Comparison of ENCODE assay signal across 12 mouse cellular contexts in genomic region chr2:32216506-32216905, GRCm38 (mm10).
"Had no signal": no experiment of that assay in that cellular context is flagged by ENCODE, and none has a peak within 500 bp of the region (broad histone marks: within the 10 kb centered on the region; RNA-seq: fewer than 3 reads in every experiment).

No protein-coding gene starts in this region.

- DNase-seq: gastrocnemius, postnatal 14 days; gastrocnemius, postnatal 36 days; heart, adult 18-20 months; heart, postnatal 14 days; heart, postnatal 36 days; kidney, adult 11 months; kidney, adult 2 months; kidney, adult 9 months; kidney, postnatal 14 days; kidney, postnatal 36 days; liver; liver, embryonic 13.5 days had no signal
